In genomic region chr17:24478663-24479380, GRCm38 (mm10) we compare ENCODE assay signal across 8 mouse cellular contexts. TPM values are rescaled to one million over a fixed set of nuclear protein-coding genes. Genes with fewer than 3 reads are reported as not detected.
DNase-seq lines count a peak whose midpoint lies in the region; ATAC-seq and TF ChIP-seq lines count a peak whose summit lies in the region.

Gene Mlst8, minus strand, starts transcription at chr17:24479078.

- peaks cover 7 to 21% of the 10 kb centered on the region in 2 experiments; a peak in 3 of 4 replicates for H3K4me1 ChIP-seq in CH12.LX (ENCODE audit: control insufficient read depth in 1 of 2, insufficient read depth in 2 of 2)
- peaks cover 21% of the 10 kb centered on the region for H3K4me1 ChIP-seq in forebrain, embryonic 12.5 days
- H3K4me1 ChIP-seq in heart, postnatal 0 days (ENCODE audit: control insufficient read depth, insufficient read depth), result no peaks in the 10 kb centered on the region; the same call in none of the 2 replicates
- H3K4me1 ChIP-seq in liver, embryonic 16.5 days (ENCODE audit: control insufficient read depth, low read depth, low read length), result peaks cover 14% of the 10 kb centered on the region
- H3K4me1 ChIP-seq in neural tube, embryonic 13.5 days (replicated peaks), result peaks cover 35% of the 10 kb centered on the region
- H3K4me1 ChIP-seq in testis, adult 2 months (ENCODE audit: control insufficient read depth, insufficient read depth, low read length), result peaks cover 20% of the 10 kb centered on the region

- H3K36me3 ChIP-seq in CH12.LX (replicated peaks in 1 of 2; ENCODE audit: control insufficient read depth in 1 of 2, insufficient read depth in 1 of 2, low read length in 1 of 2), result peaks cover 31 to 41% of the 10 kb centered on the region in 2 experiments
- peaks cover 33% of the 10 kb centered on the region for H3K36me3 ChIP-seq in forebrain, embryonic 12.5 days (replicated peaks)
- H3K36me3 ChIP-seq in heart, postnatal 0 days (replicated peaks; ENCODE audit: control insufficient read depth, insufficient read depth, low read length), result peaks cover 33% of the 10 kb centered on the region
- H3K36me3 ChIP-seq in liver, embryonic 16.5 days (ENCODE audit: control insufficient read depth, insufficient read depth), result peaks cover 31% of the 10 kb centered on the region
- H3K36me3 ChIP-seq in neural tube, embryonic 13.5 days, result peaks cover 37% of the 10 kb centered on the region
- H3K36me3 ChIP-seq in testis, adult 2 months (ENCODE audit: control insufficient read depth, insufficient read depth, low read length), result no peaks in the 10 kb centered on the region

- peak within 1 kb of the TSS; percentile 61 for H3K9ac ChIP-seq in CH12.LX (ENCODE audit: insufficient read depth, low read depth)
- peak within 1 kb of the TSS; percentile 82 for H3K9ac ChIP-seq in forebrain, embryonic 12.5 days
- H3K9ac ChIP-seq in heart, postnatal 0 days (replicated peaks; ENCODE audit: low read depth, low read length), result peak within 1 kb of the TSS; percentile 81
- peak within 1 kb of the TSS; percentile 84 for H3K9ac ChIP-seq in liver, embryonic 16.5 days (ENCODE audit: low read depth, low read length)
- H3K9ac ChIP-seq in neural tube, embryonic 13.5 days, result peak within 1 kb of the TSS; percentile 83

- no peaks in the 10 kb centered on the region for H3K79me2 ChIP-seq in CH12.LX (replicated peaks; ENCODE audit: control insufficient read depth, extremely low read depth, insufficient read depth, poor library complexity, severe bottlenecking)

- dilution Hi-C loops in CH12.LX (cut with MboI; ENCODE audit: extremely low pct_ligation_motif_present, extremely low pct_unique_long_range_greater_than_20kb, low sequenced_read_pairs), result no loop called here

- H3K27ac ChIP-seq in CH12.LX (ENCODE audit: insufficient read depth, low read depth), result peak within 1 kb of the TSS; percentile 80
- peak within 1 kb of the TSS; percentile 98 for H3K27ac ChIP-seq in forebrain, embryonic 12.5 days
- H3K27ac ChIP-seq in heart, postnatal 0 days (ENCODE audit: low read depth), result peak within 1 kb of the TSS; percentile 90
- H3K27ac ChIP-seq in liver, embryonic 16.5 days (ENCODE audit: low read length), result peak within 1 kb of the TSS; percentile 92
- peak within 1 kb of the TSS; percentile 98 for H3K27ac ChIP-seq in neural tube, embryonic 13.5 days (replicated peaks)
- H3K27ac ChIP-seq in testis, adult 2 months (ENCODE audit: control insufficient read depth, insufficient read depth, low read depth, low read length), result peak within 1 kb of the TSS; percentile 99

- TF ChIP-seq EP300 in CH12.LX (IDR thresholded peaks at IDR 0.05; ENCODE audit: low read length), result no peak
- no peak for TF ChIP-seq EP300 in heart, postnatal 0 days (IDR thresholded peaks at IDR 0.05; ENCODE audit: low read depth)

- in situ Hi-C loops in CH12.LX (cut with MboI; ENCODE audit: low pct_ligation_motif_present, low pct_unique_long_range_greater_than_20kb, low sequenced_read_pairs), result loop anchor here (5.0 kb wide), 1 partner anchor 53 kb away; the partner anchor contains the start of gene Rab26

- peak; percentile 61 for TF ChIP-seq RAD21 in CH12.LX (IDR thresholded peaks at IDR 0.05; ENCODE audit: low read depth, low read length)

- no peaks in the 10 kb centered on the region for H3K9me3 ChIP-seq in CH12.LX (replicated peaks; ENCODE audit: low read length)
- no peaks in the 10 kb centered on the region for H3K9me3 ChIP-seq in forebrain, embryonic 12.5 days
- no peaks in the 10 kb centered on the region for H3K9me3 ChIP-seq in heart, postnatal 0 days (replicated peaks; ENCODE audit: control insufficient read depth, low read length)
- no peaks in the 10 kb centered on the region for H3K9me3 ChIP-seq in liver, embryonic 16.5 days (replicated peaks; ENCODE audit: control insufficient read depth, low read length)
- H3K9me3 ChIP-seq in neural tube, embryonic 13.5 days, result no peaks in the 10 kb centered on the region

- peak; percentile 93 for TF ChIP-seq POLR2A in CH12.LX (IDR thresholded peaks at IDR 0.05; ENCODE audit: low read depth, low read length)
- TF ChIP-seq POLR2A in testis, adult 2 months (IDR thresholded peaks at IDR 0.05; ENCODE audit: control insufficient read depth, low read depth, low read length), result peak; percentile 79

- H3K4me2 ChIP-seq in CH12.LX (ENCODE audit: insufficient read depth, low read depth, poor library complexity, severe bottlenecking), result peak within 1 kb of the TSS; percentile 77
- peak within 1 kb of the TSS; percentile 51 for H3K4me2 ChIP-seq in forebrain, embryonic 12.5 days
- peak within 1 kb of the TSS; percentile 59 for H3K4me2 ChIP-seq in heart, postnatal 0 days (ENCODE audit: low read depth, low read length)
- H3K4me2 ChIP-seq in liver, embryonic 16.5 days (ENCODE audit: low read depth, low read length), result peak within 1 kb of the TSS; percentile 75
- H3K4me2 ChIP-seq in neural tube, embryonic 13.5 days, result peak within 1 kb of the TSS; percentile 64

- under 1% methylated on average over 48 of the region's 48 CpGs for WGBS in forebrain, embryonic 12.5 days
- WGBS in heart, postnatal 0 days, result under 1% methylated on average over 47 of the region's 48 CpGs
- WGBS in liver, embryonic 16.5 days (ENCODE audit: insufficient replicate concordance), result 0% methylated on average over 48 of the region's 48 CpGs
- under 1% methylated on average over 48 of the region's 48 CpGs for WGBS in neural tube, embryonic 13.5 days

- peak; percentile 96 for DNase-seq in CH12.LX (ENCODE audit: extremely low read depth)
- DNase-seq in c-Kit-positive CD71-positive TER-119-negative erythroid progenitor cells, embryonic 14.5 days (ENCODE audit: low read depth), result peak; percentile 94
- peak; percentile 96 for DNase-seq in heart, postnatal 0 days (ENCODE audit: low spot score)
- DNase-seq in kidney, postnatal 4 days, result peak; percentile 99

- no peaks in the 10 kb centered on the region for H3K27me3 ChIP-seq in CH12.LX (replicated peaks)
- H3K27me3 ChIP-seq in forebrain, embryonic 12.5 days, result no peaks in the 10 kb centered on the region
- H3K27me3 ChIP-seq in heart, postnatal 0 days (ENCODE audit: control insufficient read depth, insufficient read depth, low read length), result no peaks in the 10 kb centered on the region
- no peaks in the 10 kb centered on the region for H3K27me3 ChIP-seq in liver, embryonic 16.5 days (ENCODE audit: control insufficient read depth, insufficient read depth, low read depth, low read length)
- no peaks in the 10 kb centered on the region for H3K27me3 ChIP-seq in neural tube, embryonic 13.5 days
- no peaks in the 10 kb centered on the region for H3K27me3 ChIP-seq in testis, adult 2 months (ENCODE audit: control insufficient read depth, insufficient read depth, low read length)

- ATAC-seq in forebrain, embryonic 12.5 days (ENCODE audit: low FRiP score), result peak; percentile 94
- peak; percentile 93 for ATAC-seq in heart, postnatal 0 days (ENCODE audit: insufficient read depth, low read depth)
- peak; percentile 93 for ATAC-seq in liver, embryonic 16.5 days (ENCODE audit: low read depth)
- peak; percentile 90 for ATAC-seq in neural tube, embryonic 13.5 days (ENCODE audit: low read depth)

- peak in 1 of 2 experiments; percentile 88; a peak in 3 of 4 replicates for TF ChIP-seq CTCF in CH12.LX (conservative IDR thresholded peaks at IDR 0.05 in 1 of 2, IDR thresholded peaks at IDR 0.05 in 1 of 2; ENCODE audit: low read depth in 2 of 2, low read length in 2 of 2)
- peak; percentile 95 for TF ChIP-seq CTCF in heart, postnatal 0 days (IDR thresholded peaks at IDR 0.05; ENCODE audit: low read depth)
- TF ChIP-seq CTCF in testis, adult 2 months (IDR thresholded peaks at IDR 0.05; ENCODE audit: control insufficient read depth, insufficient read depth, insufficient replicate concordance, low read depth, low read length), result peak; percentile 87; the same call in 1 of the 2 replicates

- H3K4me3 ChIP-seq in CH12.LX (replicated peaks in 1 of 3; ENCODE audit: low read depth in 2 of 3, low read length in 2 of 3, poor library complexity in 1 of 3), result peak within 1 kb of the TSS; percentile 72 to 81 (median 73)
- H3K4me3 ChIP-seq in forebrain, embryonic 12.5 days (replicated peaks), result peak within 1 kb of the TSS; percentile 78
- peak within 1 kb of the TSS; percentile 75 for H3K4me3 ChIP-seq in heart, postnatal 0 days (ENCODE audit: low read depth, low read length)
- H3K4me3 ChIP-seq in liver, embryonic 16.5 days (ENCODE audit: low read depth, low read length), result peak within 1 kb of the TSS; percentile 74
- peak within 1 kb of the TSS; percentile 71 for H3K4me3 ChIP-seq in neural tube, embryonic 13.5 days
- H3K4me3 ChIP-seq in testis, adult 2 months (ENCODE audit: control insufficient read depth, low read depth, low read length), result peak within 1 kb of the TSS; percentile 100

TF ChIP-seq in CH12.LX, 34 proteins besides CTCF, POLR2A, EP300 and RAD21 (continues in another document):
- TF ChIP-seq USF1 (IDR thresholded peaks at IDR 0.05; ENCODE audit: low read depth, low read length) (no peak), SIN3A (IDR thresholded peaks at IDR 0.05; ENCODE audit: low read length) (peak; percentile 57), USF2 (conservative IDR thresholded peaks at IDR 0.05; ENCODE audit: low read depth, low read length) (no peak), HCFC1 (IDR thresholded peaks at IDR 0.05; ENCODE audit: low read depth, low read length) (peak; percentile 82), E2F4 (IDR thresholded peaks at IDR 0.05; ENCODE audit: insufficient replicate concordance, low read depth, low read length) (no peak), TBP (conservative IDR thresholded peaks at IDR 0.05; ENCODE audit: low read depth, low read length) (peak; percentile 34; the same call in 1 of the 2 replicates), MAX (IDR thresholded peaks at IDR 0.05; ENCODE audit: low read length) (no peak), UBTF (IDR thresholded peaks at IDR 0.05; ENCODE audit: low read depth, low read length) (no peak), MAFK (IDR thresholded peaks at IDR 0.05; ENCODE audit: insufficient replicate concordance, low read length) (no peak), MAZ (IDR thresholded peaks at IDR 0.05; ENCODE audit: low read depth, low read length) (peak; percentile 80; the same call in 1 of the 2 replicates), MYC (IDR thresholded peaks at IDR 0.05; ENCODE audit: low read depth, low read length) (no peak), MXI1 (IDR thresholded peaks at IDR 0.05; ENCODE audit: low read depth, low read length) (peak; percentile 42), SMC3 (IDR thresholded peaks at IDR 0.05; ENCODE audit: low read depth, low read length) (peak; percentile 74)

RNA-seq across cellular contexts. Expression of gene Mlst8, which starts in this region (rescaled TPM):
- total RNA-seq in CH12.LX (2012; rRNA removed) (10.0 and 13.6 TPM in 2 replicates), CH12.LX (2014; rRNA removed) (10.9 and 14.0 TPM in 2 replicates)
- 21.8 and 24.7 TPM in 2 replicates for polyA plus RNA-seq in CH12.LX (2012; ENCODE audit: insufficient read length, low read depth)
- polyA plus RNA-seq in forebrain, embryonic 12.5 days (2016; fragmentation: Nextera tagmentation; extraction: Ambion mirVana), result 34.4 and 37.9 TPM in 2 replicates
- total RNA-seq in heart, postnatal 0 days (2014; rRNA removed; ENCODE audit: low replicate concordance), result 12.4 and 44.9 TPM in 2 replicates
- 10.1 and 11.5 TPM in 2 replicates for polyA plus RNA-seq in heart, postnatal 0 days (2015; fragmentation: Nextera tagmentation; extraction: Ambion mirVana)
- polyA plus RNA-seq in liver, embryonic 16.5 days (2015; fragmentation: Nextera tagmentation; extraction: Ambion mirVana), result 11.8 and 11.9 TPM in 2 replicates
- polyA plus RNA-seq in neural tube, embryonic 13.5 days (2015; fragmentation: Nextera tagmentation; extraction: Ambion mirVana), result 35.7 and 36.2 TPM in 2 replicates
- polyA plus RNA-seq in testis, adult 2 months (2012; rRNA removed), result 13.9 and 16.5 TPM in 2 replicates

Comparison
In these comparisons a context has a peak if more than half of its experiments do, and no peak if none do; other contexts are left out.
1. Peak in every context shown above with its lines: DNase-seq, ATAC-seq, H3K4me3 ChIP-seq and H3K27ac ChIP-seq.